Mouse (Mus musculus) kidney, adult 9 months (tissue): Measurements from ENCODE around the gene Dand5.
"Not testable (repeated sequence)": the region's sequence is repeated elsewhere in the genome, so short reads cannot be mapped to it uniquely, and the experiment has no call there.

ENCODE experiments used
- DNase-seq: peaks from one replicate; pipeline ENCODE4 v3.0.0; 2022

The Dand5 gene

GRCm38 (mm10) chr8:84834002-84834865 lies 11.6 kb upstream of the Dand5 start:
- no peak for DNase-seq

DNA sequence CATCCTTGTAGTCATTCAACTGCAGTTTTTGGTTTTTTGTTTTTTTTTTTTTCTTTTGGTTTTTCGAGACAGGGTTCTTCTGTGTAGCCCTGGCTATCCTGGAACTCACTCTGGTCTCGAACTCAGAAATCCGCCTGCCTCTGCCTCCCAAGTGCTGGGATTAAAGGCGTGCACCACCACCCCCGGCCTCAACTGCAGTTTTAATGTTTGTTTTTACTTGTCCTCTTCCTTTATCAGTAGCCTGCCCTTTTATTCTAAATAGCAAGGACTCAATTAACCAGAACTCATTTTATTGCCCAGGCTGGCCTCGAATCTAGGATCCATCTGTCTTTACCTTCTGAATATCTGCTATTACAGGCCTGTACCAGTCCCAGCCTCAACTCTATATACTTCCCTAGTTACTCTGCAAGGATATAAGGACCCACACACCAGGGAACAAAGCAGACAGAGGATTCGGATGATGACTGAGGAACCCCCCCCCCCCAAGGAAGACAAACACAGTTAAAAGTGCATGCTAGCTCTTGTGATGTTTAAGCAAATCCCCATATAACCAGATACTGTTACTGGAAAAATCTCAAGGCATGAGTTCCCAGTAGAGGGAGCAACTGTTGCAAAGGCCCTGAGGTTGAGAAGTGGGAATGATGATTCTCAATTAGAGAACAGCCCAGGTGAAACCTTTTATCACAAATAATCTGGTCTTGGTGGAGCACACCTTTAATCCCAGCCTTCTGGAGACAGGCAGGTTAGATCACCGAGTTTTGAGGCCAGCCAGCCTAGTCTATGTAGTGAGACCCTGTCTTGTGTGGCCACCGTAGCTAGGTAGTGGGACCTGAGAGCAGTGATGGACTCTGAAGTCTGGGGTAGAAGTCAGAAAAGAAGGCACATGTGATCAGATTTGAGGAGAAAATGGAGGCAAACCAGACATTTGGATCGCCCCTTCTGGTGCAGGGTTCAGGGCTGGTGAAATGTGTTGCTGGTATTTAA lies 10.4 kb upstream of the Dand5 start:
- no peak for DNase-seq

DNA sequence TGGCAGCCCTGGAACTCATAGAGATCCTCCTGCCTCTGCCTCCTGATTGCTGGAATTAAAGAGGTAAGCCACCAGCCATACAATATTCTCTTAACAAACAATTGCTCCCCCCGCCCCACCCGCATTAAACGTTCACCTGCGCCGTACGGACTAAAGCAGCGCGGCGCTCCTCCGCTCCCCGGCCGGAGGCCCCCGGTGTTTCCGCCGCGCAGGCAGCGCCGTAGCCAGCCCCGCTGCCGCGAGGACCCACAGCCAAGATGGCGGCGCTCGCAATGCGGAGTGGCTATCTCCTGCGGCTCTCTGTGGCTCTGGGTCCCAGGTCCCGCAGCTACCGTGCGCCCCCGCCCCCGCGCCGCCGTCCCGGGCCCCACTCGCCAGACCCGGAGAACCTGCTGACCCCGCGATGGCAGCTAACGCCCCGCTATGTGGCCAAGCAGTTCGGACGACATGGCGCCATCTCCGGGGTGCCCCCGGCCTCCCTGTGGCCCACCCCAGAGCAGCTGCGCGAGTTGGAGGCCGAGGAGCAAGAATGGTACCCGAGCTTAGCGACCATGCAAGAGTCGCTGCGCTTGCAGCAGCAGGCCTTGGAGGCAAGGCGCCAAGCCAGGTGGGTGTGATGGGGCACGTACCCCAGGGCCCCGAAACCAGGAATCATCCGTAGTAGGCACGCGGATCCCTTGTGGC lies 9.6 kb upstream of the Dand5 start:
- DNase-seq = peak; percentile 72

DNA sequence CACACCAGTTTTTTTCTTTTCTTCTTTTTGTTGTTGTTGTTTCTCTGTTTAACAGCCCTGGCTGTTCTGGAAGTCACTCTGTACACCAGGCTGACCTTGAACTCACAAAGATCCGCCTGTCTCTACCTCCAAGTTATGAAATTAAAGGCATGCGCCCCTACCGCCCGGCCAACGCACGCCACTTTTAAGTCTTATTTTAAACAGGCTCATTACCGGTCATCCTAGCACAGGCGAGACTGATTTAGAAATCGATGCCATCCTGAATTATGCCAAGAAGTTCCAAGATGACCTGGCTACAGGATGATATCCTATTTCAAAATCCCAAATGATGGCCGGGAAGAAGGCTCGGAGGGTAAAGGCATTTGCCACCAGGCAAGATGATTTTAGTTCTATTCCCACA lies 8.9 kb upstream of the Dand5 start, which contains the start of gene Gadd45gip1:
Gene Gadd45gip1, plus strand, starts transcription at position 33 of the 400 bp plus-strand sequence.
- DNase-seq = no peak

DNA sequence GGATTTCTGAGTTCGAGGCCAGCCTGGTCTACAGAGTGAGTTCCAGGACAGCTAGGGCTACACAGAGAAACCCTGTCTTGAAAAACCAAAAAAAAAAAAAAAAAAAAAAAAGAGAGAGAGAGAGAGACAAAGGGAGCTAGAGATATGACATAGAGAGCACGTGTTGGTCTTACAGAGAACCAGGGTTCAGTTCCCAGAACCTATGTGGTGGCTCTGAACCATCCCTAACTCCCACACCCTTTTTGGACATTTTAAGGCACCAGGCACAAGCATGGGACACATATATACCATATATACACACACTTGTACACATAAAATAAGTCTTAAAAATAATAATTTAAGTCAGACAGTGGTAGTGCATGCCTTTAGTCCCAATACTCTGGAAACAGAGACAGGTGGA lies 3.9 kb upstream of the Dand5 start:
- DNase-seq = not testable (repeated sequence)

DNA sequence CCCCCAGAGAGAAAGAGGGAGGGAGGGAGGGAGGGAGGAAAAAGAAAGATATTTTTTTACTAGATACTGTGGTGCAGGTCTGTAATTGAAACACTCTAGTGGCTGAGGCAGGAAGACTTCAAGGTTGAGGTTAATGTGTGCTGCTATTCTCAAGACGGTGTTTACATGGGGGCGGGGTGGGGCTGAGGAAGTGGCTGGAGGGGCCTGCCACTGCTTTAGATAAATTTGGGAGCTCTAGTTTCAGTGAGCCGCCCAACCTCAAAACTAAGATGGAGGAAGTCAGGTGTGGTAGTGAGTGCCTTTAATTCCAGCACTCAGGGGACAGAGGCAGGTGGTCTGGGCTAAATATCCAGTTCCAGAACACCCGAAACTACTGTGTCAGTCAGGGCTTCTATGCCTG lies 3.0 kb upstream of the Dand5 start:
- DNase-seq = no peak

- no peak for DNase-seq
These were observed 1.0 kb upstream of the Dand5 start for GRCm38 (mm10) chr8:84823653-84824052.

- DNase-seq = no peak
These were observed 6.5 kb downstream of the Dand5 start for GRCm38 (mm10) chr8:84816117-84816516.

DNA sequence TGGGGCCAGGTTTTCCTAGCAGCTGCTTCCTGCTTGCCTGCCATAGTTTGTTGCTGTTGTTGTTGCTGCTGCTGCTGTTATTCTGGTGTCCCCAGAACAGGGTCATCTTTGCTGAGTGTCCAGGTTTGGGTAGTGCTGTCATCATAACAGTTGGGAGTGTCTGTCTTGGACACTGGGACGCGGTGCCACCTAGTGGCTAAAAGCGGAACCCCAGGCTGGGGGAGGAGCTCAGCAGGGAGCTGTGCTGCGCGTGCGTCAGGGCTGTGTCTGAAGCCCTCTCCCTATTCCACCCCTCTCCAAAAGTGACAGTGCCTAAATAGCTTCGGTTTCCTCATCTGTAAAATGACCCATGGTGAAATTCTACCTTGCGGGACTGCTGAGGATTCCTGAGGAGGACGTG lies 7.1 kb downstream of the Dand5 start:
- DNase-seq = peak; percentile 96

DNA sequence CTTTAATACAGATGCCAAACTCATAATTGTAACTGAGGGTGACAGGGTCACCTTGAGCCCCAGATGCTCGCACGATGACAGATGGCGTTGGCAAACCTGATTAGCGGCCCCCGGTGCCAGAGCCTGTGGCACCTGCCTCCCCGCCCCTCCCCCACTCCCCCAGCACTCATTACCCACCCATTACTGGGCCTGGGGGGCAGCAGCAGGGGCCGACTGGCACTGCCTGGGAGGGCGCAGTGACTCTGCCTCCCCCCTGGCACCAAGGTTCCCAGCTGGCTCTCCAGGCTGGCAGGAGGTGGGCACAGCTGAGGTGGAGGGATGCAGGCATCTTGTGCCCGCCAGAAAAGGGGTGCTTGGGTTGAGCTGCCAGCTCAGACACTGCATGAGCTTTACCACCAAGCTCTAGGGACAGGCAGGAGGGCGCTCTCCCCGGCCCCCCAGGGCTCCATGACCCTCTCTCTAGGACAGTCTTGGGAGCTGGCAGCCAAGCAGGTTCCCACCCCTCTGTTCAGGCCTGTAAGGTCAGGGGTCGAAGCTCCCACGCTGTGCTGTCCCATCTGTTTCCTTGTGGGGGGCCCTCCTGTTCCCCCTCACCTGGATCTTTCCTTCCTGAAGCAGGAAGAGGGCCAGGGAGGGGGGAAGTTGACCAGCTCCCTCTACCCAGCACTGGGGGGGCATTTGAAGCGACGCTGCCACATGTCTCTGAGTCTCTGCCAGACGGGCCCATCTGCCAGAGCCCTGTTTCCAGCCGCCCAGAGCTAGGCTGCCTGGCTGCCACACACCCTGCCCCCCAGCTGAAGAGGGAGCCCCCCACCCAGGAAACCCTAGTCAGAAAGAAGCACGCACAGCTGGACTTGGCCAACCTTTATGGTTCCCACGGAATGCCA lies 7.8 kb downstream of the Dand5 start:
- DNase-seq = no peak

DNA sequence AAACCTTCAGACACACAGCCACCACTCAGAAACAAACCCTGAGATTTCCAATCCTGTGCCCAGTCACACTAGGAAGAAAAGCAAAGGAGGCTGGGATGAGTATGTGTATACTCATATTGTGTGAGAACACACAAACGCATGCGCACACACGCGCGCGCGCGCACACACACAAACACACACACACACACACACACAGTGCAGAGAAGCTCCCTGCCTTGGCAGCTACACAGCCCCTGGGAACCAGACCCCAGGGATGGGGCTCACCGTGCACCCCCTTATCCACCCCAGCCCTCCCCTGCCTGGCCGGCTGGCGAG lies 8.4 kb downstream of the Dand5 start:
- DNase-seq = no peak

- no peak for DNase-seq
These were observed 8.8 kb downstream of the Dand5 start for GRCm38 (mm10) chr8:84813830-84814229.

DNA sequence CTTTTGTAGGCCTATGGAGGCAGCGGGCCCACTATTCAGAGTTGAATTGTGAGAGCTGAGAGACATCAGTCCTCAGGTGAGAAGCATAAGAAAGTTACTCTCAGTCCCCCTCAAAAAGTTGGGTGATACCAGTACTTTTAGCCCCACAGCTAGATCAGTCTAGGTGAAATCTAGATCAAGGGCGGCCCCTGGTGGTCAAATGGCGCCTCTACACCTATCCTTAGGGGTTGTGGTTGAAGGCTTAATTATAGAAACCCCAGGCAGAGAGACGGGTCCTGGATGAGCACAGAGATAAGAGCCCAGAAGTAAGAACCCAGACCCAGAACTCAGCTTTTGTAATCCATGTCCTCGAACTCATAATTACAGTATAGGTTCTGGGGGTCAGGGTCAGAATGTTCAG lies 9.6 kb downstream of the Dand5 start:
- peak; percentile 85 for DNase-seq

DNA sequence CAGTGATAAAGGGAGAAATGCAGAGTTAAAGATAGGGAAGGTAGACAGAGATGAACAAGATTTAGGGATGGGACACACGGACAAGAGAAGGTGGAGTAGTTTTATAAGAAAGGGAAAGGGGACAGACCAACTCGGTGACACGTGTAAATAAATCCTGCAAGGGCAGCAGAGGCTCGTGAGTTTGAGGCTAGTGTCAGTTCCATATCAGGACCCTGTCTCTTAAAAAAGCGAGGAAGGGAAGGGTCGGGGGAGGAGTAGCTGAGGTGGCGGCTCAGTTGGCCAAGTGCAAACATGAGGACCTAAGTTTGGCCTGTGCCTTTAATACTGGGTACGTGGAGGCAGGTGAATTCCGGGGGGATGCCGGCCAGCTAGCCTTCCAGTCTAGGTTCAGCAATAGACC lies 11.3 kb downstream of the Dand5 start:
- no peak for DNase-seq

GRCm38 (mm10) chr8:84810896-84811295 lies 11.7 kb downstream of the Dand5 start:
- peak; percentile 94 for DNase-seq

GRCm38 (mm10) chr8:84809941-84810280 lies 12.7 kb downstream of the Dand5 start:
- no peak for DNase-seq

DNA sequence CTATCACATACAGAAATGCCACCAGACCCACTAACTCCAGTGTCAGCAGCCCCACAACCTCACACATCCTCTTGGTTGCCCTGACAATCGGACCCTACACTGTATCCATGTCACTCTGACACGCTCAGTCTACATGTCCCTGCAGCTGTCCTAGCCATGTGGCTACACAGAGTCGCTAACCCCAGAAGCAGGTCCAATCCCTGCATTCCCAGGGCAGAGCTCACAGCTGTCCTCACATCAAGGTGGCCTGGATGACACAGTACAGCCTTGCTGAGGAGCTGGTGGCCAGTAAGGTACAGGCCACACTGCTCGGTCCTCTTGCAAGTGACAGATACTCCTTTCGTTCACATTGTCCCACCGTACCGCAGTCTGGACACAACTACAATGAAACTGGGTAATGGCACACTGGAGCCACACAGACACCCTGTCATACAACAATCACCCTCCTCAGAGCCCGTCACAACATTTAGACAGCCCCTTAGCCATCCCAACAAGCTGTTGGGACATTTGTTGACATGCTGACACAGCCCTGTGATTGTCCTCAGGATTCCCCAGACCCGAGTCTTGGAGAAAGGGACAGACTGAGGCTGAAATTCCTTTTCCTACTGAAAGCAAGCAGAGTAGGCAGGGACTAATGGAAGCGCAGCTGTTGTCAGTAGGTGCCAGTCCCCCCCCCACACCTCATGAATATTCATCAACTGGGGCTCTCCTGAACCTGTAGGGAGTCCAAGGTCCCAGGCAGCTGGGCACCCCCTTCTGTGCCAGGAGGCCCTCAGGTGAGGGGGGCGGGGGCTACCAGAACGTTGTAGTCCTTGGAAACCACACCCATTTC lies 13.3 kb downstream of the Dand5 start:
- no peak for DNase-seq

GRCm38 (mm10) chr8:84806031-84806430 lies 16.6 kb downstream of the Dand5 start:
- no peak for DNase-seq

DNA sequence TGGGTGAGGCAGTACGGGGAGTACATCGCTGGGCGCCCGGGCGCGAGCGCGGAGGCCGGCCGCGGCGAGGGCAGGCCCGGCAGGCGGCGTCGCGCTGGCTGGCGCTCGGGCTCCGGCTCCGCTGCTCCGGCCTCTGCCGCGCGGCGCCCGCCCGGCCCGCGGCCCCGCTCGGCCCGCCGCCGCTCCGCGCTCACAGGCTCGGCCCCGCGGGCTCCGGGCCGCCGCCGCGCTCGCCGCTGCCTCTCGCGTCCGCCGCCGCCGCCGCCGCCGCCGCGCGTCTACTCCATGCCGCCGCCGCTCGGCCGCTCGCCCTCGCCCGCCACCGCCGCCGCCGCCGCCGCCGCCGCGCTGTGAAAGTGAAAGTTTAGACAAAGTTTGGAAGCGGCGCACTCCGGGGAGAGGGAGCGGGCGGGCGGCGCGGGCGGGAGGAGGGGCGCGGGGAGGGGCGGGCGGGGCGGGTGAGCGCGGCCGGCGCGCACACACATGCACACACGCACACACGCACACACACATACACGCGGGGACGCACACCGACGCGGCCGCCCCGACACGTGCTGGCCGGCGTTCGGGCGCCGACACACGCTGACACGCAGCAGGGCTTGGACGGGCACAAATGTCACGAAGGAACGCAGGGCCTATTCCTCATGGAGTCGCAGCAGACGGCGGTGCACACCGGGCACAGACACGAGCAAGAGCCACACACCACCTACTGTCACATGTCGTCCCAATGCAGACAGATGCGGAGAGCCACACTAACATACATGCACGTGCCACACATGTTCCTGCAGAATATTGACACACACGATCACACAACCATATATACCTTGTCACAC lies 22.4 kb downstream of the Dand5 start, which contains the start of gene Nfix:
Gene Nfix, minus strand, starts transcription at position 346 of the 833 bp plus-strand sequence.
- peak; percentile 67 for DNase-seq
